Mouse (Mus musculus) midbrain, embryonic 16.5 days (tissue): ENCODE data around the gene Btnl2. TPM values are rescaled to one million over a fixed set of nuclear protein-coding genes. Genes with fewer than 3 reads are reported as not detected.

Source experiments
- ATAC-seq: fragments of 200-750 bp; cut with Nextera tagmentation; 2 replicates; pipeline ENCODE4 v1.8.0; 2017; ENCODE audit warnings: moderate TSS enrichment
- H3K27ac ChIP-seq: fragments of 300-500 bp; sonication (generic); 2 replicates; pipeline ENCODE4 v1.5.1; 2014; ENCODE audit warnings: mild to moderate bottlenecking, low read length, mixed read lengths
- H3K27me3 ChIP-seq: fragments of 300-500 bp; sonication (generic); 2 replicates; pipeline ENCODE4 v1.6.1; 2014; ENCODE audit warnings: low read depth, low read length, mixed read lengths; ENCODE audit not compliant: control insufficient read depth, insufficient read depth
- H3K36me3 ChIP-seq: fragments of 300-500 bp; sonication (generic); 2 replicates; pipeline ENCODE4 v1.6.1; 2014; ENCODE audit warnings: mild to moderate bottlenecking, low read length, moderate library complexity, mixed read lengths; ENCODE audit not compliant: control insufficient read depth, insufficient read depth
- H3K4me1 ChIP-seq: fragments of 300-500 bp; sonication (generic); 2 replicates; pipeline ENCODE4 v1.6.1; 2014; ENCODE audit warnings: mild to moderate bottlenecking, low read length, mixed read lengths; ENCODE audit not compliant: control insufficient read depth, insufficient read depth
- H3K4me2 ChIP-seq: fragments of 300-500 bp; sonication (generic); 2 replicates; pipeline ENCODE4 v1.6.1; 2014; ENCODE audit warnings: mild to moderate bottlenecking, low read length, mixed read lengths
- H3K4me3 ChIP-seq: fragments of 300-500 bp; sonication (generic); 2 replicates; pipeline ENCODE4 v1.5.1; 2014; ENCODE audit warnings: low read depth, mild to moderate bottlenecking, low read length, moderate library complexity, mixed read lengths
- H3K9ac ChIP-seq: fragments of 300-500 bp; sonication (generic); 2 replicates; pipeline ENCODE4 v1.6.1; 2014; ENCODE audit warnings: low read depth, low read length, mixed read lengths
- H3K9me3 ChIP-seq: fragments of 300-500 bp; sonication (generic); replicated peaks from 2 replicates; pipeline ENCODE4 v1.6.1; 2014; ENCODE audit warnings: mild to moderate bottlenecking, low read length, mixed read lengths; ENCODE audit not compliant: control insufficient read depth, poor library complexity, severe bottlenecking
- WGBS: fragments of 180-500 bp; shearing (Covaris S2); extraction: QIAGEN DNeasy Blood & Tissue Kit; methylation state at CpG from one replicate; pipeline ENCODE4 v1.1.7; 2014; 5-methylcytosine and 5-hydroxymethylcytosine counted together
- polyA plus RNA-seq: library from polyadenylated mRNA; unstranded; fragments of >200 nt; fragmentation: Nextera tagmentation; extraction: Ambion mirVana; gene quantifications from 2 replicates; pipeline ENCODE4 v1.2.1, GENCODE M21; 2015

Gene Btnl2
- polyA plus RNA-seq, 1 experiment from 2014 or later: 0.06 TPM

GRCm38 (mm10) chr17:34340619-34341402, 13.8 kb upstream of the Btnl2 start:
- Histone ChIP-seq H3K27ac (no peak overlapping the region), H3K27me3 (no peaks in the 10 kb centered on the region), H3K36me3 (no peaks in the 10 kb centered on the region), H3K9me3 (no peaks in the 10 kb centered on the region), H3K9ac (no peak overlapping the region), H3K4me3 (no peak overlapping the region), H3K4me2 (no peak overlapping the region), H3K4me1 (no peaks in the 10 kb centered on the region)
- 43% methylated on average over 3 of the region's 3 CpGs for WGBS
- no peak for ATAC-seq

- no peak for ATAC-seq
- 95% methylated on average over 4 of the region's 4 CpGs for WGBS
- no peak overlapping the region for H3K9ac ChIP-seq
Measured at GRCm38 (mm10) chr17:34344882-34345281, 9.7 kb upstream of the Btnl2 start.

GRCm38 (mm10) chr17:34345486-34345885, 9.1 kb upstream of the Btnl2 start:
- H3K9ac ChIP-seq: no peak overlapping the region
- H3K9me3 ChIP-seq: no peaks in the 10 kb centered on the region
- ATAC-seq: no peak
- no peak overlapping the region for H3K4me2 ChIP-seq
- 89% methylated on average over 7 of the region's 7 CpGs for WGBS
- H3K4me1 ChIP-seq: no peaks in the 10 kb centered on the region
- no peak overlapping the region for H3K27ac ChIP-seq
- H3K36me3 ChIP-seq: no peaks in the 10 kb centered on the region
- no peak overlapping the region for H3K4me3 ChIP-seq
- H3K27me3 ChIP-seq: no peaks in the 10 kb centered on the region

More at GRCm38 (mm10) chr17:34344882-34345281, 9.7 kb upstream of the Btnl2 start:
- Histone ChIP-seq H3K4me3 (no peak overlapping the region), H3K4me2 (no peak overlapping the region), H3K27me3 (no peaks in the 10 kb centered on the region), H3K4me1 (no peaks in the 10 kb centered on the region), H3K9me3 (no peaks in the 10 kb centered on the region), H3K36me3 (no peaks in the 10 kb centered on the region), H3K27ac (no peak overlapping the region)

GRCm38 (mm10) chr17:34346041-34346440, 8.6 kb upstream of the Btnl2 start:
- Histone ChIP-seq H3K4me2 (no peak overlapping the region), H3K9me3 (no peaks in the 10 kb centered on the region), H3K4me1 (no peaks in the 10 kb centered on the region), H3K27ac (no peak overlapping the region), H3K36me3 (no peaks in the 10 kb centered on the region), H3K4me3 (no peak overlapping the region), H3K9ac (no peak overlapping the region), H3K27me3 (no peaks in the 10 kb centered on the region)
- no peak for ATAC-seq
- 84% methylated on average over 3 of the region's 3 CpGs for WGBS

GRCm38 (mm10) chr17:34347606-34348308, 6.9 kb upstream of the Btnl2 start:
- Histone ChIP-seq H3K9me3 (no peaks in the 10 kb centered on the region), H3K27ac (no peak overlapping the region), H3K4me3 (no peak overlapping the region), H3K9ac (no peak overlapping the region), H3K4me1 (no peaks in the 10 kb centered on the region), H3K27me3 (no peaks in the 10 kb centered on the region), H3K4me2 (no peak overlapping the region), H3K36me3 (no peaks in the 10 kb centered on the region)
- WGBS: 74% methylated on average over 6 of the region's 6 CpGs
- no peak for ATAC-seq

GRCm38 (mm10) chr17:34349429-34349828, 5.2 kb upstream of the Btnl2 start:
- Histone ChIP-seq H3K9me3 (no peaks in the 10 kb centered on the region), H3K4me1 (no peaks in the 10 kb centered on the region), H3K4me3 (no peak overlapping the region), H3K36me3 (no peaks in the 10 kb centered on the region), H3K27me3 (no peaks in the 10 kb centered on the region), H3K27ac (no peak overlapping the region), H3K4me2 (no peak overlapping the region), H3K9ac (no peak overlapping the region)
- WGBS: 5% methylated on average over 4 of the region's 4 CpGs
- ATAC-seq: 0 out of 2 replicates have a peak, but pooled peaks have one; percentile 25

GRCm38 (mm10) chr17:34354940-34355339, 318 bp downstream of the Btnl2 start:
- no peak overlapping the region for H3K9ac ChIP-seq
- H3K4me2 ChIP-seq: no peak overlapping the region
- 91% methylated on average over 1 of the region's 1 CpGs for WGBS
- no peak overlapping the region for H3K4me3 ChIP-seq
- H3K4me1 ChIP-seq: no peaks in the 10 kb centered on the region
- no peaks in the 10 kb centered on the region for H3K9me3 ChIP-seq
- no peak for ATAC-seq
- no peak overlapping the region for H3K27ac ChIP-seq
- no peaks in the 10 kb centered on the region for H3K27me3 ChIP-seq
- H3K36me3 ChIP-seq: no peaks in the 10 kb centered on the region

GRCm38 (mm10) chr17:34362954-34363546, 8.4 kb downstream of the Btnl2 start:
- no peaks in the 10 kb centered on the region for H3K27me3 ChIP-seq
- H3K9me3 ChIP-seq: no peaks in the 10 kb centered on the region
- H3K9ac ChIP-seq: no peak overlapping the region
- no peaks in the 10 kb centered on the region for H3K36me3 ChIP-seq
- 88% methylated on average over 15 of the region's 15 CpGs for WGBS
- no peak overlapping the region for H3K4me3 ChIP-seq
- no peaks in the 10 kb centered on the region for H3K4me1 ChIP-seq
- no peak overlapping the region for H3K4me2 ChIP-seq
- no peak overlapping the region for H3K27ac ChIP-seq
- ATAC-seq: no peak
